Mouse (Mus musculus) C2C12 (cell line): ENCODE results near the gene Smoc1.

Source experiments
- CEBPB ChIP-seq: IDR thresholded peaks from one replicate; pipeline ENCODE4 v1.6.1; 2011; ENCODE audit warnings: low read depth, mild to moderate bottlenecking, control low read depth, moderate library complexity
- CTCF ChIP-seq: IDR thresholded peaks from one replicate; pipeline ENCODE4 v1.5.1; 2011; ENCODE audit not compliant: control insufficient read depth, insufficient read depth, insufficient read length
- MAX ChIP-seq: IDR thresholded peaks from one replicate; pipeline ENCODE4 v1.6.1; 2011; ENCODE audit warnings: mild to moderate bottlenecking, control low read depth

GRCm38 (mm10) chr12:81080345-81080744 lies 53.7 kb downstream of the Smoc1 start:
- no peak for TF ChIP-seq MAX
- TF ChIP-seq CTCF: no peak
- TF ChIP-seq CEBPB: no peak
